Mouse (Mus musculus) C2C12 (cell line): ENCODE data around the gene Kcnj15. TPM values are rescaled to one million over a fixed set of nuclear protein-coding genes. Genes with fewer than 3 reads are reported as not detected.

Experiments used
- H3K27me3 ChIP-seq: one replicate; pipeline ENCODE4 v1.6.1; 2011; ENCODE audit not compliant: control insufficient read depth, insufficient read depth, insufficient read length
- H3K36me3 ChIP-seq: one replicate; pipeline ENCODE4 v1.6.1; 2011; ENCODE audit not compliant: control insufficient read depth, insufficient read depth
- H3K4me3 ChIP-seq: one replicate; pipeline ENCODE4 v1.5.1; 2011; ENCODE audit warnings: mild to moderate bottlenecking, control low read depth; ENCODE audit not compliant: poor library complexity, insufficient read depth, severe bottlenecking
- H3K79me2 ChIP-seq: one replicate; pipeline ENCODE4 v1.6.1; 2011; ENCODE audit not compliant: control insufficient read depth, insufficient read depth
- H3K79me3 ChIP-seq: one replicate; pipeline ENCODE4 v1.6.1; 2011; ENCODE audit warnings: low read depth, control low read depth
- H3ac ChIP-seq: one replicate; pipeline ENCODE3; 2011; ENCODE audit warnings: low read depth; ENCODE audit not compliant: control insufficient read depth, insufficient read length
- CEBPB ChIP-seq: IDR thresholded peaks from one replicate; pipeline ENCODE4 v1.6.1; 2011; ENCODE audit warnings: low read depth, mild to moderate bottlenecking, control low read depth, moderate library complexity
- CTCF ChIP-seq: IDR thresholded peaks from one replicate; pipeline ENCODE4 v1.5.1; 2011; ENCODE audit not compliant: control insufficient read depth, insufficient read depth, insufficient read length
- FOSL1 ChIP-seq: IDR thresholded peaks from one replicate; pipeline ENCODE4 v1.8.0; 2011; ENCODE audit warnings: mild to moderate bottlenecking, low read length; ENCODE audit not compliant: poor library complexity, insufficient read depth, severe bottlenecking
- MAX ChIP-seq: IDR thresholded peaks from one replicate; pipeline ENCODE4 v1.6.1; 2011; ENCODE audit warnings: mild to moderate bottlenecking, control low read depth
- MYOD1 ChIP-seq: IDR thresholded peaks from one replicate; pipeline ENCODE4 v1.6.1; 2011; ENCODE audit warnings: low read depth; ENCODE audit not compliant: control insufficient read depth, insufficient read length
- MYOG ChIP-seq: IDR thresholded peaks from one replicate; pipeline ENCODE4 v1.6.1; 2011; ENCODE audit not compliant: control insufficient read depth, insufficient read length; ENCODE audit errors: extremely low read depth
- USF1 ChIP-seq: IDR thresholded peaks from one replicate; pipeline ENCODE4 v1.6.1; 2011; ENCODE audit warnings: low read depth, mild to moderate bottlenecking, control low read depth, moderate library complexity
- long read RNA-seq, 2 experiments: library from polyadenylated mRNA; unstranded; transcript quantifications; one replicate each; pipeline ENCODE4 v2.0.0; 2019 to 2020
- polyA plus RNA-seq: library from polyadenylated mRNA; unstranded; fragments of >200 nt; fragmentation: generic; extraction: Trizol; gene quantifications from one replicate; pipeline ENCODE4 v1.2.1, GENCODE M21; 2012; ENCODE audit warnings: missing spikeins

Gene Kcnj15
- 0.22 TPM for polyA plus RNA-seq
- long read RNA-seq, experiment 1, result 0 reads
- long read RNA-seq, experiment 2, result 0 reads

DNA sequence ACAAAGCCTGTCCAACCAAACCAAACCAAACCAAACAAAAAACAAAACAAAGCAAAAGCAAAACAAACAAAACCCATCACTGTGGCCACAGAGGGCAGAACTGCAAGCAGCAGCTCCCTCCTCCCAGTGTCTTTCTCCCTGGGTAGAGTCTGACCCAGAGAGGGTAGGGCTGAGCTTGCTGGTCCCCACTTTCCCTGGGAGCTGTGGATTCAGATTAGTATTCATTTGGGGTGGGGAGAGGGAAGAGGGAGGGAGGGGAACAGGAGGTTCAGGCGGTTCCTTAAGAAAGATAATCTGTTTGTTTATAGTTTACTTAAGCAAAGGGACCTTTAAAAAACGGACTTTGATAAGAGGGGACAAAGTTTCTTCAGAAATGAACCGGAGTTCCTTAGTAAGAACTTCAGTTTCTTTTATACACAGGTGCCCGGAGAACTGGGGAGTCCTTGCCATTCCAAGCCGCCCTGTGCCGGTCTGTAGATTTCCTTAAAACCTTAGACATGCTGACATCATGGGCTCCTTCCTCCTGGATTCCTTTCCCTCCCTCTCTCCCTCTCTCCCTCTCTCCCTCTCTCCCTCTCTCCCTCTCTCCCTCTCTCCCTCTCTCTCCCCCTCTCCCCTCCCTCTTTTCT is at the start of gene Kcnj15:
TSS of gene Kcnj15 (plus strand) at position 293 of the 629 bp plus-strand sequence.
- Histone ChIP-seq H3ac (no peak within 1 kb of the TSS), H3K27me3 (peaks cover 3% of the 10 kb centered on the region), H3K4me3 (no peak within 1 kb of the TSS), H3K36me3 (no peaks in the 10 kb centered on the region), H3K79me3 (no peaks in the 10 kb centered on the region), H3K79me2 (no peaks in the 10 kb centered on the region)
- no peak for TF ChIP-seq MYOD1
- no peak for TF ChIP-seq USF1
- no peak for TF ChIP-seq FOSL1
- TF ChIP-seq CTCF, result no peak

- Histone ChIP-seq H3K79me2 (no peaks in the 10 kb centered on the region), H3K27me3 (peaks cover 8% of the 10 kb centered on the region), H3ac (no peak overlapping the region), H3K4me3 (no peak overlapping the region), H3K36me3 (no peaks in the 10 kb centered on the region), H3K79me3 (no peaks in the 10 kb centered on the region)
- TF ChIP-seq MAX (no peak), CTCF (no peak), FOSL1 (no peak), CEBPB (no peak), MYOG (no peak), USF1 (no peak), MYOD1 (no peak)
Observed at GRCm38 (mm10) chr16:95208243-95208642, 49.1 kb upstream of the Kcnj15 start.

DNA sequence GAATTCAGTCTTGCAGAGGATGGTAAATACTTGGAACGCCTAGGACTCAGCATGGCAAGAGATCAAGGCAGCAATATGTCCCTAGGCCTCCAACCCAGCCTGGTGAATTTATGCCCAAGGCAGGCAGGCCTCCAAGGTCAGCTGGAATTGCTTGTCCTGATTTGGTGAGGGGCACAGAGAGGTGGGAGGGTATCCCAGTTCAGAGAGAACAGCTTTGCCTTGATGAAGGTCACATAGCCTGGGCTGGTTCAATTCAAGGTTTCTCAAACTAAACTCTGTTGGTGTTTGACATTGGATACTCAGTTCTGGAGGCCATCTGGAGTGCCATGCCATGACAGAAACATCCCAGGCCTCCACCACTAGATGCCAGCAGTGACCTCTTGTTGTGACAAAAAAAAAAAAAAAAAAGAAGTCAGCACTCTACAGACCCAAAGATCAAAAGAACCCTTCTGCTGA is 48.3 kb upstream of the Kcnj15 start:
- no peak for TF ChIP-seq CEBPB
- TF ChIP-seq CTCF, result peak; percentile 8
- H3K79me3 ChIP-seq, result no peaks in the 10 kb centered on the region
- peaks cover 3% of the 10 kb centered on the region for H3K27me3 ChIP-seq
- no peak overlapping the region for H3ac ChIP-seq
- H3K79me2 ChIP-seq, result no peaks in the 10 kb centered on the region
- H3K36me3 ChIP-seq, result no peaks in the 10 kb centered on the region
- H3K4me3 ChIP-seq, result no peak overlapping the region

DNA sequence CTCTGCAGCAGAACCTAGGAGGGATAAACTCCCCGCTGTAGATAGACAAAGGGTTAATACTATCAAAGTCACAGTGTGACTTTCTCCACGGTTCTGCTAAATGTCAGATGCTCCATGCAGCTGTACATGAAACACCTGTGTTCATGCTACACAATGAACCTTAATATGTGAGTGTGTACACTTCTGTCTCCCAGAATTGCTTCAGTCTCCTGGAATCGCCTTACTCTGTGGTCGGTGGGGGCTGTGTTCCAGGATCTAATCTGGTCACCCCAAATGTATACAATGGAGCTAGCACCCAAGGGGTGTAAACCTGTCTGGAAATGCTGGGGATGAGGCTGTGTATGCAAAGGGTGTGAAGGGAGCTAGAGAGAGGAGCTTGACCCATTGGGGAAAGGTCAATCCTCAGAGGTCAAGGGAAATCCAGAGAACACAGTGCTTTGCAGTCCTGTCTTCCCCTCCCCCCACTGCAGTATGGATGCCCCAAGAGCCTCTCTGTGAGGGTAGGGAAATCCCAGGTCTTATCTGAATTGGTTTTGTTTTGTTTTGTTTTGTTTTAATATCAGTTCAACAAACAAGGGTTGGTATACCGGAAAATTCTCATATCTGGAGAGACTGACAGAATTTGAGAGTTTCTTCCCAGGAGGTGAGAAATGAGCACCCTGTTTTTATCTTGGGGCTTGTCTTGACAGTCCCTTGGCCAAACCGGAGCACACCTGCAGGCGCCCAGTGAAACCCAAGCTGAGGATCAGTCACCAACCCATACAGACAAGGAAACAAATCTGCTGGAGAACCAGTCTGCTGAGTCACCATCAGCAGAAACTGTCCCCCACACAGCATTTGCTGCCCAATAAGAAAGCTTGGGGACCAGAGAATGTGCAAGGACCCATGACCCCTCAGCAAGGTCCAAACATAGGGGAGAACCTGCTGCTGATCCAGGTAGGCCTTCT is 42.8 kb upstream of the Kcnj15 start:
- TF ChIP-seq MAX (no peak), FOSL1 (no peak), CTCF (no peak), MYOG (no peak), CEBPB (no peak), MYOD1 (no peak), USF1 (no peak)
- no peaks in the 10 kb centered on the region for H3K27me3 ChIP-seq
- H3K36me3 ChIP-seq, result no peaks in the 10 kb centered on the region

DNA sequence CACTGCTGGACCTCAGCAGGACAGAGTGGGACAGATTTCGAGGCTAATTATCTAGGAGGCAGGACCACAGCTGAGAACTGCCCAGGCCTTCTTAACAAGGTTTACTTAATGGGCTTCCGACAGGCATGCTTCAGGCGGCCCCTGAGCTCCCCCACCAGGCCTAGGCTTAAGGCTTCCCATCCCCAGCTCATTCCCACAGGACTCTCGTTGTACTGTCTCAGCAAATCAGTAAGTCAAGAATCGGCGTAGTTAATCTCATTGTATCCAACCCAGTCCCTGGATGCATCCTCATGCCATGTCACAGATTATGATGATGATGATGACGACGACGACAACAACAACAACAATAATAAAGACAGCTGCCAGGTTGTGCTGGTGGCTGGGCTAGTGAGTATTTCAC is 41.6 kb upstream of the Kcnj15 start:
- Histone ChIP-seq H3K27me3 (no peaks in the 10 kb centered on the region), H3K79me2 (no peaks in the 10 kb centered on the region), H3K79me3 (no peaks in the 10 kb centered on the region), H3K4me3 (no peak overlapping the region), H3ac (no peak overlapping the region), H3K36me3 (no peaks in the 10 kb centered on the region)
- TF ChIP-seq MYOD1 (no peak), MAX (no peak)

More for the DNA sequence above, 42.8 kb upstream of the Kcnj15 start:
- Histone ChIP-seq H3K79me3 (no peaks in the 10 kb centered on the region), H3K79me2 (no peaks in the 10 kb centered on the region), H3K4me3 (no peak overlapping the region), H3ac (no peak overlapping the region)

GRCm38 (mm10) chr16:95216346-95216745 is 41.0 kb upstream of the Kcnj15 start:
- Histone ChIP-seq H3K4me3 (no peak overlapping the region), H3K36me3 (no peaks in the 10 kb centered on the region), H3K27me3 (no peaks in the 10 kb centered on the region), H3ac (no peak overlapping the region), H3K79me3 (no peaks in the 10 kb centered on the region), H3K79me2 (no peaks in the 10 kb centered on the region)
- TF ChIP-seq MYOD1 (no peak), MYOG (no peak), FOSL1 (no peak), CTCF (no peak), MAX (no peak), USF1 (no peak), CEBPB (no peak)
